Mouse (Mus musculus): Measurements from ENCODE around the gene Syne1. TPM values are rescaled to one million over a fixed set of nuclear protein-coding genes. Genes with fewer than 3 reads are reported as not detected.
A peak's percentile ranks its signal among the peaks of the same experiment; 100 is the strongest.

Syne1 gene
- polyA plus RNA-seq, 1 experiment = 19.0 TPM

DNA sequence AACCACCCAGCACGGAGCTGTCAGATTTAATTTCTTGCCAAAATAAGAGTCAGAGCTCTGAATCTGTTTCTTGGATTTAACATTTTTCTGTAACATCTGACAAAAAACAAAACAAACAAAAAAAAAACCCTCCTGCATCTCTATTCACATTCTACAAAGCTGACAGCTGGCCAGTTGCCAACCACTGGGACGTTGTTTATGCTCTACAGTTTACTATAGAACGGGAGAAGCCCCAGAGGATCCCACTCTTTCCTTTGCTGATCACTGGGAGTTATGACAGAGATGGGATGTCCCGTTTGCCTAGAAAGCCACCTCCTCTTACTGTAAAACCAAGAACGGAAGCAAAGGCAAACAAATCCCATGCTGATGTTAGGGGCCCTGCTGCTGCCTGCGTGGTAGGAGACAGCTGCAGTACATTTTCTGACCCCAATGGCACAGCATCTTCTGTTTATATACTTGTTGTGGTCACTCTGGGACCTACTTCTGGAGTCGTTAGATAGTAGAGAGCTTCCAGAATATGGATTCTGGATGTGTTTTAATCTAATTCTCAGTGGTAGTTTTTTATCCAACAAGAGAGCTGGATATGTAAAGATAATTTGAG lies 255.9 kb downstream of the Syne1 start:
- Histone ChIP-seq H3K4me3 (no peak overlapping the region), H3K36me3 (ENCODE audit: control insufficient read depth, insufficient read depth) (no peaks in the 10 kb centered on the region), H3ac (ENCODE audit: control insufficient read depth, insufficient read length) (no peak overlapping the region), H3K4me2 (ENCODE audit: low read depth) (no peak overlapping the region), H3K27me3 (ENCODE audit: control insufficient read depth, insufficient read depth, insufficient read length) (no peaks in the 10 kb centered on the region), H3K79me2 (ENCODE audit: control insufficient read depth, insufficient read depth) (no peaks in the 10 kb centered on the region)
- peak in 1 of 3 experiments; percentile 15 for TF ChIP-seq MYOD1 (IDR thresholded peaks at IDR 0.05; ENCODE audit: control insufficient read depth in 1 of 3, insufficient read length in 2 of 3, low read depth in 2 of 3)
- TF ChIP-seq MYOG (IDR thresholded peaks at IDR 0.05; ENCODE audit: control insufficient read depth in 1 of 3, insufficient read depth in 1 of 3, insufficient read length in 2 of 3, low read depth in 2 of 3) = no peak
- no peak for TF ChIP-seq TCF3 (IDR thresholded peaks at IDR 0.05; ENCODE audit: insufficient read length, low read depth)

DNA sequence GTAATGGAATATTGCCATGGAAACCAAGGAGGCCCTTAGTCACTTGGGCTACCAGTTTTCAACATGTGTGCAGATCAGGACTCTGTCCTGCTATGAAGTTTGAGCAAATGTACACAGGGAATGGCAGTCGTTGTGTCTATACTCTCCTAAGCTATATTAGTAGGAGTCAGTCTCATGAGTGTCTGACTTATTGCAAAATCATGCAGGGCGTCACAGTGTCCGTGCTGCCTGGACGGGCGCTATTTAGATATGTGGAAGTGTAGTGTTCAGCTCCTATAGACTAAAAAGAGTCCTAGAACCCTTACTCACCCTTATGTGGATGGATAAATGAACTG lies 261.7 kb downstream of the Syne1 start:
- Histone ChIP-seq H3K4me2 (ENCODE audit: low read depth) (peak overlapping the region; percentile 85), H3ac (ENCODE audit: control insufficient read depth, insufficient read length) (peak overlapping the region; percentile 15), H3K79me2 (ENCODE audit: control insufficient read depth, insufficient read depth) (peaks cover 34% of the 10 kb centered on the region), H3K36me3 (ENCODE audit: control insufficient read depth, insufficient read depth) (peaks cover 4% of the 10 kb centered on the region), H3K4me3 (peak overlapping the region; percentile 38), H3K27me3 (ENCODE audit: control insufficient read depth, insufficient read depth, insufficient read length) (no peaks in the 10 kb centered on the region)
- TF ChIP-seq MYOG (IDR thresholded peaks at IDR 0.05; ENCODE audit: control insufficient read depth in 1 of 3, insufficient read depth in 1 of 3, insufficient read length in 2 of 3, low read depth in 2 of 3) (no peak), E2F4 (IDR thresholded peaks at IDR 0.05; ENCODE audit: insufficient read depth) (no peak), MAX (IDR thresholded peaks at IDR 0.05; ENCODE audit: low read depth) (no peak), MYOD1 (IDR thresholded peaks at IDR 0.05; ENCODE audit: control insufficient read depth in 1 of 3, insufficient read length in 2 of 3, low read depth in 2 of 3) (no peak), POLR2A (IDR thresholded peaks at IDR 0.05; ENCODE audit: insufficient read length, low read depth) (no peak), USF1 (IDR thresholded peaks at IDR 0.05; ENCODE audit: low read depth) (no peak), TCF3 (IDR thresholded peaks at IDR 0.05; ENCODE audit: insufficient read length, low read depth) (no peak), POLR2AphosphoS2 (IDR thresholded peaks at IDR 0.05; ENCODE audit: insufficient read length, low read depth) (no peak), REST (IDR thresholded peaks at IDR 0.05; ENCODE audit: insufficient read depth, insufficient read length) (no peak), CEBPB (IDR thresholded peaks at IDR 0.05; ENCODE audit: insufficient read depth, poor library complexity, severe bottlenecking) (no peak), TCF12 (IDR thresholded peaks at IDR 0.05; ENCODE audit: insufficient read depth, poor library complexity, severe bottlenecking) (no peak), SRF (IDR thresholded peaks at IDR 0.05; ENCODE audit: control insufficient read depth, insufficient read length, low read depth) (no peak)

DNA sequence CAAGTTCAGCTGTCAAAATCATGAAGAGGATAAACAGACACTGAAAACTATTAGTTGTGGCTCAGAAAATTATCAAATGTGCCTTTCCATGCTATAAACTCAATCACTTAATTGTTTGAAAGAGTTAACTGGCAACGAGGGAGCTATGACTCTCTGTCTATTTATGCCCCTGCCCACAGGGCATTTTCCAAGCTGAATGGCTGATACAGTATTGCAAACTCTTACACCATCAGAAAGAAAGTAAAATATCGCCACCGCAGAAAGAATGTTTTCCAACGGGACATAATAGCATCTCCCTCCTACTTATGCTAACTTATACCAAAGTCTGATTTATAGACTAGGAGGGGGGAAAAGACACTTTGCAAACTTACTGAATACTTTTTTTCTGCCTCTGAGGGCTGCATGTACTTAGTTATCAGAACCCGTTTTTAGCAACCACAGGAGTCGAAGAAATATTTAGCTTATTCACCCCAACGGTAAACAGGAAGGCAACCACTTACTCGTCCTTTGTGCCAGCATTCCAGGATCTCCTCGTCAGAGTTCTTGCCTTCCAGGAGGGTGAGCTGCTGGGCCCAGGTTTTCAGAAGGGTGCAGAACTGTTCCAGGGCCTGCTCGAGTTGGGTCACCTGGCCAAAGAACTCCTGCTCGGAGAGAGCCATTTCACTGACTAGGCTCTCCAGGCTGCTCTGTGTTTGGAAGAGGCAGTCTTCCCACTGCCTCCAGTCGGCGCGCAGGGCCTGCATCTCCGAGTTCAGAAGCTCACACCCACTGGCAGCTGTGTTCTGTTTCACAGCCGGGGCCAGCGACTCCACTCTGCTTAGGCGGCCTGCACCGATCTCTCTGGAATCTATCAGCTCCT lies 262.3 kb downstream of the Syne1 start:
- TF ChIP-seq E2F4 (IDR thresholded peaks at IDR 0.05; ENCODE audit: insufficient read depth) (no peak), SRF (IDR thresholded peaks at IDR 0.05; ENCODE audit: control insufficient read depth, insufficient read length, low read depth) (no peak), POLR2AphosphoS2 (IDR thresholded peaks at IDR 0.05; ENCODE audit: insufficient read length, low read depth) (peak; percentile 71), POLR2A (IDR thresholded peaks at IDR 0.05; ENCODE audit: insufficient read length, low read depth) (peak; percentile 69), MYOD1 (IDR thresholded peaks at IDR 0.05; ENCODE audit: control insufficient read depth in 1 of 3, insufficient read length in 2 of 3, low read depth in 2 of 3) (peak in 2 of 3 experiments; percentile 53 to 63), CEBPB (IDR thresholded peaks at IDR 0.05; ENCODE audit: insufficient read depth, poor library complexity, severe bottlenecking) (peak; percentile 100), USF1 (IDR thresholded peaks at IDR 0.05; ENCODE audit: low read depth) (no peak), MAX (IDR thresholded peaks at IDR 0.05; ENCODE audit: low read depth) (no peak), MYOG (IDR thresholded peaks at IDR 0.05; ENCODE audit: control insufficient read depth in 1 of 3, insufficient read depth in 1 of 3, insufficient read length in 2 of 3, low read depth in 2 of 3) (peak in 2 of 3 experiments; percentile 56 to 73), REST (IDR thresholded peaks at IDR 0.05; ENCODE audit: insufficient read depth, insufficient read length) (no peak), TCF3 (IDR thresholded peaks at IDR 0.05; ENCODE audit: insufficient read length, low read depth) (no peak), TCF12 (IDR thresholded peaks at IDR 0.05; ENCODE audit: insufficient read depth, poor library complexity, severe bottlenecking) (no peak)
- H3K79me2 ChIP-seq (ENCODE audit: control insufficient read depth, insufficient read depth) = peaks cover 35% of the 10 kb centered on the region

DNA sequence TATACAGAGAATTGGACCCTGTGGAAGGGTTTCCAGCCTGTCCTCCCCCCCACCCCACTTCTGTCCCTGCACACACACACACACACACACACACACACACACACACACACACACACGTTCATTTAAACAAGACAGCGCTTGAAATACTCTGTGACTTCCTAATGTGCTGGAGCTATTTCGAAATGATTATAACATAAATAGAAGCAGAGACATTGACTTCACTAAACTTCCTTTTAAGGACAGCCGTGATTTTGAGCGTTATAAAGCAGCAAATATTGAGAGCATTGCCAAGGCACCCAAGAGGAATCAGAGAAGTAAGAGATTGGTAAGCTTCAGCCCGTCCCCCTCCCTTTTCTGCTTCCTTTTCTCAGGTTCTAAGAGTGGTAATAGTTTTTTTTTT lies 263.0 kb downstream of the Syne1 start:
- Histone ChIP-seq H3K4me3 (peak overlapping the region; percentile 38), H3K4me2 (ENCODE audit: low read depth) (peak overlapping the region; percentile 85), H3ac (ENCODE audit: control insufficient read depth, insufficient read length) (no peak overlapping the region), H3K36me3 (ENCODE audit: control insufficient read depth, insufficient read depth) (peaks cover 4% of the 10 kb centered on the region), H3K27me3 (ENCODE audit: control insufficient read depth, insufficient read depth, insufficient read length) (no peaks in the 10 kb centered on the region), H3K79me2 (ENCODE audit: control insufficient read depth, insufficient read depth) (peaks cover 35% of the 10 kb centered on the region)
- TF ChIP-seq CEBPB (IDR thresholded peaks at IDR 0.05; ENCODE audit: insufficient read depth, poor library complexity, severe bottlenecking) (no peak), POLR2A (IDR thresholded peaks at IDR 0.05; ENCODE audit: insufficient read length, low read depth) (no peak), MAX (IDR thresholded peaks at IDR 0.05; ENCODE audit: low read depth) (no peak), MYOG (IDR thresholded peaks at IDR 0.05; ENCODE audit: control insufficient read depth in 1 of 3, insufficient read depth in 1 of 3, insufficient read length in 2 of 3, low read depth in 2 of 3) (no peak), E2F4 (IDR thresholded peaks at IDR 0.05; ENCODE audit: insufficient read depth) (no peak), TCF3 (IDR thresholded peaks at IDR 0.05; ENCODE audit: insufficient read length, low read depth) (no peak), REST (IDR thresholded peaks at IDR 0.05; ENCODE audit: insufficient read depth, insufficient read length) (no peak), MYOD1 (IDR thresholded peaks at IDR 0.05; ENCODE audit: control insufficient read depth in 1 of 3, insufficient read length in 2 of 3, low read depth in 2 of 3) (no peak), POLR2AphosphoS2 (IDR thresholded peaks at IDR 0.05; ENCODE audit: insufficient read length, low read depth) (no peak), USF1 (IDR thresholded peaks at IDR 0.05; ENCODE audit: low read depth) (no peak), TCF12 (IDR thresholded peaks at IDR 0.05; ENCODE audit: insufficient read depth, poor library complexity, severe bottlenecking) (no peak), SRF (IDR thresholded peaks at IDR 0.05; ENCODE audit: control insufficient read depth, insufficient read length, low read depth) (no peak)

More for the DNA sequence above, 262.3 kb downstream of the Syne1 start:
- peaks cover 4% of the 10 kb centered on the region for H3K36me3 ChIP-seq (ENCODE audit: control insufficient read depth, insufficient read depth)
- H3K4me2 ChIP-seq (ENCODE audit: low read depth) = peak overlapping the region; percentile 85
- peak overlapping the region; percentile 38 for H3K4me3 ChIP-seq
- H3K27me3 ChIP-seq (ENCODE audit: control insufficient read depth, insufficient read depth, insufficient read length) = no peaks in the 10 kb centered on the region
- peak overlapping the region; percentile 15 for H3ac ChIP-seq (ENCODE audit: control insufficient read depth, insufficient read length)

All from myocyte (in vitro differentiated cells).